Mouse (Mus musculus): ENCODE measurements at regions not wholly inside any gene's neighbourhood (a gene's known extent, or its start where the extent isn't known, plus 50 kb on each side); places are given as distances from the start of the nearest gene placed in this dataset.

- DNase-seq: no peak
Measured at GRCm38 (mm10) chr11:91133753-91134270, 443.5 kb downstream of the Kif2b start.

- no peak for DNase-seq
Measured at GRCm38 (mm10) chr11:91132771-91133380, 444.5 kb downstream of the Kif2b start.

GRCm38 (mm10) chr11:91131960-91132359 lies 443.8 kb upstream of the Tom1l1 start:
- no peak for DNase-seq

GRCm38 (mm10) chr11:91098186-91098585 lies 410.0 kb upstream of the Tom1l1 start:
- no peak for DNase-seq

GRCm38 (mm10) chr11:91097552-91097951 lies 409.4 kb upstream of the Tom1l1 start:
- DNase-seq: no peak

GRCm38 (mm10) chr11:91096000-91096652 lies 408.0 kb upstream of the Tom1l1 start:
- no peak for DNase-seq

GRCm38 (mm10) chr11:91065365-91065764 lies 377.2 kb upstream of the Tom1l1 start:
- DNase-seq: no peak

- DNase-seq: no peak
Measured at GRCm38 (mm10) chr11:91056966-91057597, 368.9 kb upstream of the Tom1l1 start.

- DNase-seq: no peak
Measured at GRCm38 (mm10) chr11:91053321-91053720, 365.2 kb upstream of the Tom1l1 start.

GRCm38 (mm10) chr11:91051646-91052045 lies 363.5 kb upstream of the Tom1l1 start:
- no peak for DNase-seq

- no peak for DNase-seq
Measured at GRCm38 (mm10) chr11:91041486-91041885, 353.3 kb upstream of the Tom1l1 start.
